Mouse (Mus musculus) inflammation-experienced regulatory T-cells, adult 6 months (primary cell): ENCODE data around the gene 2310034C09Rik. TPM values are rescaled to one million over a fixed set of nuclear protein-coding genes. Genes with fewer than 3 reads are reported as not detected.
"Not testable (repeated sequence)": the region's sequence is repeated elsewhere in the genome, so short reads cannot be mapped to it uniquely, and the experiment has no call there.

Experiments used
- ATAC-seq: one replicate; pipeline ENCODE4 v1.8.0; 2017
- polyA plus RNA-seq, 3 experiments: library from polyadenylated mRNA; unstranded; fragments of 100-300 nt; shearing (Covaris generic); gene quantifications; one replicate each; pipeline ENCODE4 v1.2.1; 2017

Gene 2310034C09Rik
- not detected for polyA plus RNA-seq

- ATAC-seq: not testable (repeated sequence)
These were observed at the start of gene 2310034C09Rik for GRCm38 (mm10) chr16:88758547-88758946. Gene 2310034C09Rik, plus strand, starts transcription at chr16:88758847.

DNA sequence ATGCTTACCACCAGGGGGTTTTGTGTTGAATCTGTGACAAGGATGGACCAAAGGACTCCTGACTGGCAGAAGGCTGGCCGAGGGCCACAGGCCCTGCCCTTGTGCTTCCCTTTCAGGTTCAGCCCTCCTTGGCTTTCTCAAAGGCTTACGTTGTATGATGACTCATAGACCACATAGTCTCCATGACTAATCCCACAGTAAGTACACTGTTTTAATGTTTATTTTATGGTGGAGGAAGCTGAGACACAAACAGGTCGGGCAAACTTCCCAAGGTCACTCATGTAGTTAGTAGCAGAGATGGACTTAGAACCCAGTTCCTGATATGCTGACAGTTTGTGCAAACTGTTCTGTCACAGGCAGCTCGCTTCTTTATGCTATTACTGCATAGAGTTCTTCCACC is 47.9 kb upstream of the 2310034C09Rik start:
- no peak for ATAC-seq

- ATAC-seq: no peak
These were observed 47.4 kb upstream of the 2310034C09Rik start for GRCm38 (mm10) chr16:88711245-88711644.

- ATAC-seq: no peak
These were observed 42.1 kb upstream of the 2310034C09Rik start for GRCm38 (mm10) chr16:88716549-88716948.

GRCm38 (mm10) chr16:88720031-88720430 is 38.6 kb upstream of the 2310034C09Rik start:
- ATAC-seq: no peak

DNA sequence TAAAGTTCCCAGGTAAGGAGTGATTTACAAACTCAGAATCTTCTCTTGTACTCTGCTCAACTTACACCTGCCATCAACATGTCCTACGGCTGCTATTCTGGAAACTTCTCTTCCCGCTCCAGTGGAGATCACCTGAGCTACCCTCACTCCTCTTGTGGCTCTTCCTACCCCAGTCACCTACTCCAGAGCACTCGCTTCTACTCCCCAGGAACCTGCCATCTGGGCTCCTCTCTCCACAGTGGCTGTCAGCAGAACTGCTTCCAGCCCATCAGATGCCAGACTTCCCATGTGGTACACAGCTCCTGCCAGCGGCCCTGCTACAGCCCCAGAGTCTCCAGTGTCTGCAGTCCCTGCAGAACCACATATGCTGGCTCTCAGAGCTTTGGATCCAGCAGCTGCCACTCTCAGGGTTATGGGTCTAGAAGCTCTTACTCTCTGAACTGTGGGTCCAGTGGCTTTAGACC is 29.8 kb upstream of the 2310034C09Rik start, which contains the start of gene Krtap13-1:
TSS of gene Krtap13-1 (plus strand) at position 51 of the 464 bp plus-strand sequence.
- ATAC-seq: no peak

DNA sequence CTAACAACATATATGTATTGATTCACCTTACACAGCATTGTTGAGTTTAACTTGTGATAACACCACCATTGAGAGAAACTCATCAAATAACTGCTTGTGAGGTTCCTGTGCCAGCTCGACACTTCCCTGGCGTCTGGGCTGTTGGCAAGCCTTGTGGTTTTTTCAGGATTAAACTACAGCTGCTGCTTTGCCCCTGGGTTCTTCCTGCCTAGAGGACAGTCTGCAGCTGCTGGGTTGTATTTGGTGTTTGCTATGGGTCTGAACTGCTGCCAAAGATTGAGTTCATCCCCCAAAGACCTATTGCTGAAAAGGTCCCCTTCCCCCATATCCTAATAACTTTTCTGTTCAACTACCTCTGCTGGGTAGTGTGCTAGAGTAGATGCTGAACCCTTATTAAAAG is 23.3 kb upstream of the 2310034C09Rik start:
- no peak for ATAC-seq

- no peak for ATAC-seq
These were observed 13.8 kb upstream of the 2310034C09Rik start for GRCm38 (mm10) chr16:88744750-88745340.

- no peak for ATAC-seq
These were observed 10.7 kb upstream of the 2310034C09Rik start for GRCm38 (mm10) chr16:88747943-88748342.

- ATAC-seq: not testable (repeated sequence)
These were observed 7.1 kb upstream of the 2310034C09Rik start, which contains the start of gene Krtap13 for GRCm38 (mm10) chr16:88751535-88751934. Gene Krtap13, minus strand, starts transcription at chr16:88751635.

- ATAC-seq: no peak
These were observed 15.5 kb downstream of the 2310034C09Rik start, which contains the start of gene 2310057N15Rik for GRCm38 (mm10) chr16:88774106-88774505. Gene 2310057N15Rik, minus strand, starts transcription at chr16:88774206.

GRCm38 (mm10) chr16:88777596-88777995 is 18.9 kb downstream of the 2310034C09Rik start, which contains the start of gene Gm5965:
Gene Gm5965, plus strand, starts transcription at chr16:88777896.
- no peak for ATAC-seq

DNA sequence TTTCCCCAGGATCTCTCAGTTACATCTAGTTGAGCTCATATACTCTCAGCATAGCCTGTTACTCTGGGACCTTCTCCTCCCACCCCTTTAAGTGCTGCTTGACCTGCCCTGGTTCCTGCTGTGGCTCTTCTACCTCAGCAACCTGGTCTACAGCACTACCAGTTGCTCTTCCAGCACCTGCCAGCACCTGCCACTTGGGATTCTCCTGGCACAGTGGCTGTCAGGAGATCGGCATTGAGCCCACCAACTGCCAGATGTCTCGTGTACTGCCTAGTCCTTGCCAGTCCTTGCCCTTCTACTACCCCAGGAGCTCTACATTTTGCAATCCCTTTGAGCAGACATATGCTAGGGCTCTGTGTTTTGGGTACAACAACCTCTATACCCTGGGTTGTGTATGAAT is 28.1 kb downstream of the 2310034C09Rik start:
- no peak for ATAC-seq

Other genes with a start within 250 kb of the 2310034C09Rik start
- gene Cldn8, start 195.7 kb upstream of the 2310034C09Rik start, polyA plus RNA-seq: not detected
- not detected for gene Krtap24-1, start 146.6 kb upstream of the 2310034C09Rik start, polyA plus RNA-seq
- not detected for gene 2310079G19Rik, start 131.2 kb upstream of the 2310034C09Rik start, polyA plus RNA-seq
- gene Krtap26-1, start 111.1 kb upstream of the 2310034C09Rik start, polyA plus RNA-seq: not detected
- not detected for gene Krtap27-1, start 87.2 kb upstream of the 2310034C09Rik start, polyA plus RNA-seq
- not detected for gene 2310061N02Rik, start 50.9 kb upstream of the 2310034C09Rik start, polyA plus RNA-seq
- not detected for gene Krtap13-1, start 30.0 kb upstream of the 2310034C09Rik start, polyA plus RNA-seq
- gene Krtap13, start 7.2 kb upstream of the 2310034C09Rik start, polyA plus RNA-seq: not detected
- gene 2310057N15Rik, start 15.4 kb downstream of the 2310034C09Rik start, polyA plus RNA-seq: not detected
- gene Gm5965, start 19.0 kb downstream of the 2310034C09Rik start, polyA plus RNA-seq: not detected
- not detected for gene Gm20741, start 53.4 kb downstream of the 2310034C09Rik start, polyA plus RNA-seq
- not detected for gene Krtap15, start 61.4 kb downstream of the 2310034C09Rik start, polyA plus RNA-seq
- not detected for gene Krtap14, start 67.3 kb downstream of the 2310034C09Rik start, polyA plus RNA-seq
- not detected for gene Krtap19-1, start 110.6 kb downstream of the 2310034C09Rik start, polyA plus RNA-seq
- gene Krtap19-2, start 115.4 kb downstream of the 2310034C09Rik start, polyA plus RNA-seq: not detected
- not detected for gene Krtap19-3, start 119.2 kb downstream of the 2310034C09Rik start, polyA plus RNA-seq
- not detected for gene Krtap19-4, start 126.2 kb downstream of the 2310034C09Rik start, polyA plus RNA-seq
- not detected for gene Krtap19-5, start 137.6 kb downstream of the 2310034C09Rik start, polyA plus RNA-seq
- not detected for gene Krtap19-9b, start 173.4 kb downstream of the 2310034C09Rik start, polyA plus RNA-seq
- not detected for gene Krtap16-3, start 204.0 kb downstream of the 2310034C09Rik start, polyA plus RNA-seq